Mouse (Mus musculus) thymus, adult 2 months (tissue): Measurements from ENCODE around the gene Gm5294. TPM values are rescaled to one million over a fixed set of nuclear protein-coding genes. Genes with fewer than 3 reads are reported as not detected.
A peak's percentile ranks its signal among the peaks of the same experiment; 100 is the strongest.

Experiments used
- DNase-seq: peaks from one replicate; pipeline ENCODE4 v3.0.0; 2021
- H3K27ac ChIP-seq: fragments of 200-500 bp; 2 replicates; pipeline ENCODE4 v1.5.1; 2012; ENCODE audit warnings: low read length, control low read depth; ENCODE audit not compliant: control insufficient read depth, insufficient read depth
- H3K27me3 ChIP-seq: fragments of 200-500 bp; 2 replicates; pipeline ENCODE4 v1.6.1; 2012; ENCODE audit warnings: mild to moderate bottlenecking, low read length, moderate library complexity, mixed read lengths; ENCODE audit not compliant: control insufficient read depth, insufficient read depth
- H3K36me3 ChIP-seq: fragments of 200-500 bp; 2 replicates; pipeline ENCODE4 v1.6.1; 2012; ENCODE audit warnings: mild to moderate bottlenecking, low read length, moderate library complexity; ENCODE audit not compliant: control insufficient read depth, insufficient read depth
- H3K4me1 ChIP-seq: fragments of 200-500 bp; replicated peaks from 2 replicates; pipeline ENCODE4 v1.6.1; 2012; ENCODE audit warnings: low read length; ENCODE audit not compliant: control insufficient read depth, insufficient read depth
- H3K4me3 ChIP-seq: fragments of 200-500 bp; 2 replicates; pipeline ENCODE4 v1.5.1; 2012; ENCODE audit warnings: mild to moderate bottlenecking, low read length, control low read depth, moderate library complexity; ENCODE audit not compliant: control insufficient read depth, insufficient read depth
- CTCF ChIP-seq: fragments of 200-500 bp; IDR thresholded peaks from 2 replicates; pipeline ENCODE4 v1.5.1; 2012; ENCODE audit warnings: mild to moderate bottlenecking, control low read depth, low read length, moderate library complexity, borderline replicate concordance; ENCODE audit not compliant: control insufficient read depth, poor library complexity, insufficient read depth; ENCODE audit errors: extremely low read depth
- POLR2A ChIP-seq: fragments of 200-500 bp; IDR thresholded peaks from 2 replicates; pipeline ENCODE4 v1.6.1; 2012; ENCODE audit warnings: mild to moderate bottlenecking, low read length, control low read depth, moderate library complexity; ENCODE audit not compliant: control insufficient read depth, poor library complexity, insufficient read depth; ENCODE audit errors: extremely low read depth
- WGBS: fragments of 180-500 bp; shearing (Covaris S2); methylation state at CpG from one replicate; pipeline ENCODE4 v1.1.7; 2018; 5-methylcytosine and 5-hydroxymethylcytosine counted together
- polyA plus RNA-seq: library from polyadenylated mRNA; depleted of rRNA; stranded (reverse); fragments of >200 nt; gene quantifications from 2 replicates; pipeline ENCODE4 v1.2.3, GENCODE M21; 2012

Gm5294 gene
- polyA plus RNA-seq, 1 experiment = 0.42 TPM

DNA sequence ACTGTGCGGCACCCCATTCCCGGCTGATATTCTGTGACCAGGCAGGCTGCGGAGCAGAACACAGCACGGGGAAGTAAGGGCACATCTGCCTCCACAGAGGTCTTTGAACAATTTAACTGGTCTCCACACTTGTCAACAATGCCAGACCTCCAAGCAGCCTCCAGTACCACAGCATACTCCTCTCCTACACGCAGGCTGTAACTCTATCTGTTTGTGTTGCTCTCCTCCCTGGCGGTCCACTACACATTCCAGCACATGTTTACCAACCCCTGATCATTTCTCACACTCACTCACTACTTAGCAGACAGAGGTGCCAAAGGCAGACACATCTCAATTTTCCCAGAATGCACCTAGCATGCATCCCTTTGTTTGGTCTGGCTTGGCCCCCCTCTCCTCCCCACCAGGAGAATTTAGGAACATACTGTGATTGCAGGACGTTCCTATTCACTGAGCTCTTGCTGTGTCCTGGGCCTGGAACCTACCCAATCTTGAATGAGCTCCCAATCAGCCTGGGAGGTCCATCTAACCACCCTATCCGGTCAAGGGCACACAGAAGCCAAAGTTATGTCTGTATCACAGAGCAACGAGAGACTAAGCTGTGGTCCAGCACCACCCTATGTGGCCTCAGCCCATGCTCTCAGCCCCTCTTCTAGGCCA lies 23.4 kb downstream of the Gm5294 start:
- Histone ChIP-seq H3K4me3 (no peak overlapping the region), H3K36me3 (no peaks in the 10 kb centered on the region), H3K27ac (no peak overlapping the region), H3K27me3 (no peaks in the 10 kb centered on the region), H3K4me1 (no peaks in the 10 kb centered on the region)
- DNase-seq = no peak
- TF ChIP-seq CTCF (no peak), POLR2A (no peak)
- WGBS = 93% methylated on average over 9 of the region's 9 CpGs

DNA sequence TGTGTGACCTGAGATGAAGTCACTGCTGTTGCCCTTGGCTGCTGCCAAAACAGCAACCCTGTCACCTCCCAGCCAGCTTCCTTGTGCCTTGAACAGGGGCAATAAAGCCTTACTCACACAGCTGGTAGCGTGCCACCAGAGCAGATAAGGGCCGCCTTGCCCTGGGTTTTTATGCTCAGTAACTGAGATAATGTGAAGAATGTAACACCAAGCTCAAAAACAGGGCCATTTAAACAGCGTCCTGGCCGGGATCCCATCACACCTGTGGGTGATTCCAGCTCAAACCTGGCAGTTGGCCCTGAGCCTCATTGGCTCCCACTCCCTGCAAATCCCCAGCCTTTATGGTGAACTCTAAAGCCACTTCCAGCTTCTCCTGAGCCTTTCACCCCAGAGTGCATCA lies 26.6 kb downstream of the Gm5294 start:
- 91% methylated on average over 4 of the region's 4 CpGs for WGBS
- TF ChIP-seq CTCF (no peak), POLR2A (no peak)
- Histone ChIP-seq H3K27me3 (no peaks in the 10 kb centered on the region), H3K4me3 (no peak overlapping the region), H3K27ac (no peak overlapping the region), H3K36me3 (no peaks in the 10 kb centered on the region), H3K4me1 (no peaks in the 10 kb centered on the region)
- DNase-seq = no peak

DNA sequence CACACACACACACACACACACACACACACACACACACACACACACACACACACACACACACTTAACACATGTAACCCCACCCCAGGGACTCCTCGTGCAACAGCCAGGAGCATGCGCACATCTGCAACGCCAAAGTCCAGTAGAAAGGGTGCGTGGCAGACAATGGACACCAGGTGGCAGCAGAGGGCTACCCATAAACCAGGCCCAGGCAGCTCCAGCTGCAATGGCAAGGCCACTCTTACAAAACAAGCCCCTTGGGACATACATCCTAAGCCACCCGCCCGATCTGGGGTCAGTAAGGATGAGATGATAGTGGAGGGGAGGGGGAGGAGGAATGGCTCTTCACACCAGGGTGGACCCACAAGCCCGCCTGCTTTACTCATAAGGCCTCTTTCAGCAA lies 28.2 kb downstream of the Gm5294 start:
- peak; percentile 80 for DNase-seq
- H3K27ac ChIP-seq = no peak overlapping the region
- H3K4me3 ChIP-seq = no peak overlapping the region
- H3K36me3 ChIP-seq = no peaks in the 10 kb centered on the region
- no peaks in the 10 kb centered on the region for H3K4me1 ChIP-seq
- H3K27me3 ChIP-seq = no peaks in the 10 kb centered on the region
- peak; percentile 96 for TF ChIP-seq CTCF
- TF ChIP-seq POLR2A = 0 out of 2 replicates have a peak, but pooled peaks have one; percentile 8
- WGBS = 11% methylated on average over 7 of the region's 7 CpGs

DNA sequence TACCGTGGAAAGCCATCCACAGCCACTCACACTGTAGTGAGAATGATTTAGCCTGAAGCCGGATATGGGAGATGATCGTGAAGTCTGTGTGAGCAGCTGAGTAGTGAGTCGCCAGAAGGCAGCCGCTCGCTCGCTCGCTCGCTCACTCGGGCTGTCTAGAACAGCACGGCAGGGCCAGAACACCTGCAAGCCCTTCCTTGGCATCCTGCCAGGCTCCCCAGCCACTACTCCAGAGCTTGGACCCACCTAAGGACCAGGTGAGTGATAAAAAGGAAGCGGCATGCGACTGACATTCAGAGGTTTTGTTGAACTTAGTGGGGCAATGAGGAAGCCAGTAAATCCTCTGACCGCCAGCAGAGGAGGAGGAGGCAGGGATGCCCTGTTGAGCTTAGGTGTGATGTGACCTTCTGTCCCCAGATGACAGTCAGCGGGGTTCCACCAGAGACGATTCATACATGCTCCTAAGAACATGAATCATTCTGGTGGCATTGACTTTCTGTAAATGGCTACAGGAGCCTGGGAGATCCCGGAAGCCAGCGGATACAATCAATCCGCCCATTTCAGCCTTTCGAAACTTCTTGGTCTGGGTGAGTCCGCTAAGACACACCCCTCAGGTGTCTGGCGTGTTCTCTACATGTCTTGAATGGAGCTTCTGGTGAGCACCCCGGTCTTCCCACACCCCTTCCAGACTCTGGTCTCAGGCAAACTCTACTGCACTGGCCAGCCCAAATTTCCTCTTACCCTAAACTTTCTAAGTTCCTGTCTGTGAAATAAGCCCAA lies 30.0 kb downstream of the Gm5294 start:
- TF ChIP-seq CTCF (no peak), POLR2A (no peak)
- no peaks in the 10 kb centered on the region for H3K36me3 ChIP-seq
- no peak for DNase-seq
- no peak overlapping the region for H3K27ac ChIP-seq
- no peaks in the 10 kb centered on the region for H3K4me1 ChIP-seq
- 65% methylated on average over 23 of the region's 23 CpGs for WGBS
- no peaks in the 10 kb centered on the region for H3K27me3 ChIP-seq
- no peak overlapping the region for H3K4me3 ChIP-seq

DNA sequence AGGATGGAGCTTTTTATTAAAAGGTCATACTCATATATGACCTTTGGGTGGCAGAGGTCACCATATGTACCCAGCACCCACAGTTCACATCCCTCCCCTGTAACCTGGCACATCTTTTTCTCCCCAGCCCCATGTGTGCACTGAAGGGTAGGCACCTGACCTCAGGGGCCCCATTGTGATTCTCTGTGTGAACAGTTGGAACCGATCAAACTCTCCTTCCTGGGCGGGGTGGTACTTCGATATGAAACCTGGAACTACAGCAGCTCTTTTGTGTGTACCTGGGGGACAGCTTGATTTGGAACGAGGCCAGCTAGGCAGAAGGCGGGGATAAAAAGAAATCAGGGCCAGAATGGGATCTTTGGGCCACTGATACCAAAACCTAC lies 30.6 kb downstream of the Gm5294 start:
- H3K36me3 ChIP-seq = no peaks in the 10 kb centered on the region
- H3K4me1 ChIP-seq = no peaks in the 10 kb centered on the region
- no peak overlapping the region for H3K27ac ChIP-seq
- DNase-seq = no peak
- no peak overlapping the region for H3K4me3 ChIP-seq
- no peak for TF ChIP-seq CTCF
- TF ChIP-seq POLR2A = no peak
- WGBS = 86% methylated on average over 5 of the region's 5 CpGs
- no peaks in the 10 kb centered on the region for H3K27me3 ChIP-seq

DNA sequence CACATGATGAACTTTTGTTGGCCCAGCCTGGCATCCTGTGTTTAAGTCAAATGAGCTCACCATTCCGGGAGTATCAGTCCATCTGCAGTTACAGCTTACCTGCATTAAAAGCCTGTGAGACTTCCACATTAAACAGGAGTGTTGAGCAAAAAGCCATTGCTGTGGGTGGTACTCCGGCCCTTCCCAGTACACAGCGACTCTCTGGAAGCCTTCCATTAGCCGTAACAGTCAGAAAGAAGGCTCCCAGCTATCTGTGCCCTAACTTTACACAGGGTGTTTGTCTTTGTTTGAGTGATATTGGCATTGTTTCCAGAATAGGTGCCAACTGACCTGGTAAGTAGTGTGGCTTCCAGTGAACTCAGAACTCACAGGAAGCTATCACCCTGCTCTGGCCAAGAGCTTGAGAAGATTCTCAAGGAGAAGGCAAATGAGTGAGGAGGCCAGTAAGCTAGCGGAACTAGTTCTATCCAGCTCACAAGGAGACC lies 31.5 kb downstream of the Gm5294 start:
- Histone ChIP-seq H3K4me3 (no peak overlapping the region), H3K27ac (no peak overlapping the region), H3K27me3 (no peaks in the 10 kb centered on the region), H3K4me1 (no peaks in the 10 kb centered on the region), H3K36me3 (no peaks in the 10 kb centered on the region)
- DNase-seq = no peak
- 94% methylated on average over 5 of the region's 5 CpGs for WGBS
- TF ChIP-seq POLR2A (no peak), CTCF (no peak)

DNA sequence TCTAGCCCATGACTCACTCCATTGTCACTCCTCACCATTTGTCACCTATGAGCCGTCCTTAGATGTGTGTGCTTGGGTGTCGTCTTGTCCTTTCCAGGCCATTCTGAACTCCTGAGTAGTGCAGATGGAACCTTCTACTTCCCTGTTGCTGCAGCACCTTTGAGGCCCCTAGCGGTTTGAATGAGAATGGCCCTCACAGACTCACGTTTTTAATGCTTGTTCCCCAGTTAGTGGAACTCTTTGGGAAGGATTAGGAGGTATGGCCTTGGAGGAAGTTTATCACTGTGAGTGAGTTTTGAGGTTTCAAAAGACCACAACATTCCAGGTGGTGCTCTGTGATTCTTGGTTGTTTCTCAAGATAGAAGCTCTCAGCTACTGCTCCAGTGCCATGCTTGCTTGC lies 32.3 kb downstream of the Gm5294 start:
- Histone ChIP-seq H3K4me3 (no peak overlapping the region), H3K27me3 (no peaks in the 10 kb centered on the region), H3K4me1 (no peaks in the 10 kb centered on the region), H3K27ac (no peak overlapping the region), H3K36me3 (no peaks in the 10 kb centered on the region)
- 92% methylated on average over 4 of the region's 4 CpGs for WGBS
- no peak for DNase-seq
- TF ChIP-seq POLR2A = no peak
- TF ChIP-seq CTCF = no peak
